Mouse (Mus musculus) left cerebral cortex, adult 2 months (tissue): ENCODE data around the gene Ptrh2. TPM values are rescaled to one million over a fixed set of nuclear protein-coding genes. Genes with fewer than 3 reads are reported as not detected.

Experiments used
- DNase-seq, 2 experiments: peaks; one replicate each; pipeline ENCODE4 v3.0.0; 2021 to 2022; ENCODE audit warnings: low spot score in 2 of 2, mixed read lengths in 1 of 2; ENCODE audit errors: extremely low spot score in 1 of 2
- H3K27ac ChIP-seq: fragments of 200-600 bp; 2 replicates; pipeline ENCODE4 v1.8.1; 2022
- H3K4me3 ChIP-seq: fragments of 200-600 bp; 2 replicates; pipeline ENCODE4 v1.8.1; 2022
- CTCF ChIP-seq: fragments of 200-600 bp; IDR thresholded peaks from 2 replicates; pipeline ENCODE4 v1.8.1; 2022; ENCODE audit warnings: antibody characterized with exemption, mild to moderate bottlenecking, moderate library complexity
- intact Hi-C: fragments of 180-260 bp; cut with DNase I; formaldehyde crosslinking; loops from one replicate; pipeline ENCODE4 v1.15.1; 2025
- long read RNA-seq, 2 experiments: library from polyadenylated mRNA; stranded (forward); transcript quantifications; one replicate each; pipeline ENCODE4 v2.0.0; 2021; ENCODE audit warnings: borderline mapping rate in 2 of 2
- total RNA-seq, 2 experiments: library from RNA; stranded (reverse); gene quantifications; 2 replicates each; pipeline ENCODE4 v1.2.3; 2021

Ptrh2 gene
- 1 to 10 TPM; 7.2 to 7.9 TPM for total RNA-seq
- long read RNA-seq, experiment 1, transcript Ptrh2-202 (2 exons, 3,038 nt), result major isoform, 13 of 15 reads
- long read RNA-seq, experiment 1, partial matches to known transcripts, result 0 of 15 reads
- long read RNA-seq, experiment 1, other reads (novel, unspliced or antisense), result 2 of 15 reads
- long read RNA-seq, experiment 2, partial matches to known transcripts, result 0 of 5 reads
- long read RNA-seq, experiment 2, other reads (novel, unspliced or antisense), result 1 of 5 reads

GRCm38 (mm10) chr11:86683395-86684125, at the start of gene Ptrh2, which contains the start of gene Vmp1:
Ptrh2 (plus strand) TSS chr11:86683985.
Vmp1 (minus strand) TSS chr11:86683836.
- peak; percentile 89 to 94 for DNase-seq
- Histone ChIP-seq H3K27ac (peak within 1 kb of the TSS; percentile 85), H3K4me3 (peak within 1 kb of the TSS; percentile 98)
- intact Hi-C loops, result loop anchor here (1.0 kb wide), 1 partner anchor 74 kb away; the partner anchor contains the start of gene Cltc
- TF ChIP-seq CTCF, result no peak

GRCm38 (mm10) chr11:86634396-86634795, 49.4 kb upstream of the Ptrh2 start:
- intact Hi-C loops, result no loop called here
- DNase-seq, result no peak
- Histone ChIP-seq H3K27ac (no peak overlapping the region), H3K4me3 (no peak overlapping the region)
- TF ChIP-seq CTCF, result no peak

- Histone ChIP-seq H3K27ac (no peak overlapping the region), H3K4me3 (no peak overlapping the region)
- TF ChIP-seq CTCF, result no peak
- intact Hi-C loops, result no loop called here
- DNase-seq, result no peak
Measured at GRCm38 (mm10) chr11:86637697-86638096, 46.1 kb upstream of the Ptrh2 start.

GRCm38 (mm10) chr11:86641714-86642113, 42.1 kb upstream of the Ptrh2 start:
- Histone ChIP-seq H3K27ac (no peak overlapping the region), H3K4me3 (no peak overlapping the region)
- TF ChIP-seq CTCF, result no peak
- intact Hi-C loops, result no loop called here
- no peak for DNase-seq

GRCm38 (mm10) chr11:86644553-86644952, 39.2 kb upstream of the Ptrh2 start:
- Histone ChIP-seq H3K4me3 (no peak overlapping the region), H3K27ac (no peak overlapping the region)
- no peak for TF ChIP-seq CTCF
- DNase-seq, result no peak
- intact Hi-C loops, result no loop called here

- Histone ChIP-seq H3K27ac (peak overlapping the region; percentile 13; the same call in 1 of the 2 replicates), H3K4me3 (no peak overlapping the region)
- intact Hi-C loops, result no loop called here
- TF ChIP-seq CTCF, result no peak
- no peak for DNase-seq
Measured at GRCm38 (mm10) chr11:86646136-86646834, 37.5 kb upstream of the Ptrh2 start.

- TF ChIP-seq CTCF, result no peak
- DNase-seq, result no peak
- Histone ChIP-seq H3K4me3 (no peak overlapping the region), H3K27ac (peak overlapping the region; percentile 13; the same call in 1 of the 2 replicates)
- intact Hi-C loops, result no loop called here
Measured at GRCm38 (mm10) chr11:86646885-86647459, 36.8 kb upstream of the Ptrh2 start.

- Histone ChIP-seq H3K4me3 (no peak overlapping the region), H3K27ac (no peak overlapping the region)
- intact Hi-C loops, result no loop called here
- no peak for TF ChIP-seq CTCF
- no peak for DNase-seq
Measured at GRCm38 (mm10) chr11:86647706-86648447, 35.9 kb upstream of the Ptrh2 start.

GRCm38 (mm10) chr11:86649542-86649941, 34.2 kb upstream of the Ptrh2 start:
- H3K4me3 ChIP-seq, result no peak overlapping the region
- DNase-seq, result no peak
- no peak overlapping the region for H3K27ac ChIP-seq
- intact Hi-C loops, result no loop called here
- TF ChIP-seq CTCF, result no peak

- Histone ChIP-seq H3K4me3 (no peak overlapping the region), H3K27ac (no peak overlapping the region)
- intact Hi-C loops, result no loop called here
- no peak for TF ChIP-seq CTCF
- DNase-seq, result no peak
Measured at GRCm38 (mm10) chr11:86650676-86651075, 33.1 kb upstream of the Ptrh2 start.

- intact Hi-C loops, result no loop called here
- Histone ChIP-seq H3K4me3 (no peak overlapping the region), H3K27ac (no peak overlapping the region)
- no peak for TF ChIP-seq CTCF
- no peak for DNase-seq
Measured at GRCm38 (mm10) chr11:86652578-86652979, 31.2 kb upstream of the Ptrh2 start.
